Mouse (Mus musculus) midbrain, embryonic 11.5 days (tissue): Measurements from ENCODE around the gene Cpt1b. TPM values are rescaled to one million over a fixed set of nuclear protein-coding genes. Genes with fewer than 3 reads are reported as not detected.

Experiments
- ATAC-seq: fragments of 200-750 bp; cut with Nextera tagmentation; 2 replicates; pipeline ENCODE4 v1.8.0; 2017; ENCODE audit warnings: moderate TSS enrichment, moderate library complexity; ENCODE audit not compliant: low FRiP score
- DNase-seq: peaks from one replicate; pipeline ENCODE4 v3.0.0; 2015; ENCODE audit warnings: low spot score; ENCODE audit errors: missing footprints
- H3K27ac ChIP-seq: fragments of 300-500 bp; sonication (generic); 2 replicates; pipeline ENCODE4 v1.5.1; 2014; ENCODE audit warnings: low read depth, low read length
- H3K27me3 ChIP-seq: fragments of 300-500 bp; sonication (generic); 2 replicates; pipeline ENCODE4 v1.6.1; 2014; ENCODE audit warnings: mild to moderate bottlenecking, low read length, moderate library complexity, mixed read lengths; ENCODE audit not compliant: control insufficient read depth, insufficient read depth
- H3K36me3 ChIP-seq: fragments of 300-500 bp; sonication (generic); 2 replicates; pipeline ENCODE4 v1.6.1; 2014; ENCODE audit warnings: mild to moderate bottlenecking, low read length, moderate library complexity, mixed read lengths; ENCODE audit not compliant: control insufficient read depth, insufficient read depth
- H3K4me1 ChIP-seq: fragments of 300-500 bp; sonication (generic); 2 replicates; pipeline ENCODE4 v1.6.1; 2014; ENCODE audit warnings: low read length; ENCODE audit not compliant: control insufficient read depth, insufficient read depth
- H3K4me2 ChIP-seq: fragments of 300-500 bp; sonication (generic); 2 replicates; pipeline ENCODE4 v1.6.1; 2014; ENCODE audit warnings: mild to moderate bottlenecking, moderate library complexity
- H3K4me3 ChIP-seq: fragments of 300-500 bp; sonication (generic); 2 replicates; pipeline ENCODE4 v1.5.1; 2014; ENCODE audit warnings: low read depth, low read length
- H3K9ac ChIP-seq: fragments of 300-500 bp; sonication (generic); 2 replicates; pipeline ENCODE4 v1.6.1; 2014; ENCODE audit warnings: low read length
- H3K9me3 ChIP-seq: fragments of 300-500 bp; sonication (generic); 2 replicates; pipeline ENCODE4 v1.6.1; 2016; ENCODE audit warnings: low read length; ENCODE audit not compliant: control insufficient read depth
- WGBS: fragments of 180-500 bp; shearing (Covaris S2); extraction: QIAGEN DNeasy Blood & Tissue Kit; methylation state at CpG from one replicate; pipeline ENCODE4 v1.1.7; 2014; 5-methylcytosine and 5-hydroxymethylcytosine counted together
- polyA plus RNA-seq: library from polyadenylated mRNA; unstranded; fragments of >200 nt; fragmentation: Nextera tagmentation; extraction: Ambion mirVana; gene quantifications from 2 replicates; pipeline ENCODE4 v1.2.1, GENCODE M21; 2014

Gene Cpt1b
- polyA plus RNA-seq, 1 experiment from 2014 or later: 0.93 TPM

DNA sequence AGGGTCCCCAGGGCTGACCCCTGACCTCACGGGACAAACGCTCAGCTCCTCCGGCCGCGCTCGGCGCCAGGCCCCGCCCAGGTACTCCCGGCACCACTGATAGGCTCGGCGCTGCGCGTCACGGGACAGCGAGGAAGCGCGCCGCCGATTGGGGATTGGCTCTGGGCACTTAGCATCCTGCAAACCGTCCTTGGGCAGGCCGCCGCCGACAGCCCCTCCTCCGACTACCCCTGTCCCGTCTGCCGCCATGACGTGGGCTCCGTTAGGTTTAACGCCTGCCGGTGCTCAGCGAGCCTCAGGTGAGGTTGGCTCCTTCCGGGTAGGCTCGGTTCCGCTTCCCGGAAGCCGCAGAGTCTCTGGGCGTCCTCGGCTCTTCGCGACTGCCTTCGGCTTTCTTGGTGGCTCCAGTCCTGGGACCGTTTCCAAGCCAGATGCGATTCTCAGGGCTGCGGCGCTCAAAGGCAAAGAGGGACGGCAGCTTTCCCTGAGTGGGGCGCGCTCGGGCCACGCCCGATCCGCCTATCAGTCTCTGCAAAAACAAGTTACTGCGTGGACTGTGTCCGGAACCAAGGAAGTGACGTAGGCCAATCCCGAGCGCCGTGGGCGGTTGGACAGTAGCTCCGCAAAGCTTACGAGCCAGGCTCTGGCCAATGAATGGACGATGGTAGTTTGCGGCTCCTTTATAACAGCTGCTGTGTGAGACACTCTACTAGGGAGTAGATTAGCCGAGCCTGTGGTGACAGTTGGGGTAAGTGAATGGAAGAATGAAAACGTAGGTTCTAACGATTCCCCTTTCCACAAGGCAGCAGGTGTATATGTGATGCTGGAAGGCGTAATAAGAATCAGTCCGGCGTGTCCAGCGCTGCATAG, 3.9 kb upstream of the Cpt1b start, which contains the start of the genes C730034F03Rik, Gm44502 and Chkb:
Gene C730034F03Rik, plus strand, starts transcription at position 238 of the 870 bp plus-strand sequence.
Gene Gm44502, minus strand, starts transcription at position 345 of the 870 bp plus-strand sequence.
Gene Chkb, minus strand, starts transcription at position 557 of the 870 bp plus-strand sequence.
- Histone ChIP-seq H3K36me3 (peaks cover 4% of the 10 kb centered on the region; the same call in 1 of the 2 replicates), H3K9ac (peak within 1 kb of the TSS; percentile 83), H3K4me3 (peak within 1 kb of the TSS; percentile 81), H3K4me2 (peak within 1 kb of the TSS; percentile 90), H3K27me3 (no peaks in the 10 kb centered on the region), H3K9me3 (no peaks in the 10 kb centered on the region), H3K27ac (peak within 1 kb of the TSS; percentile 92), H3K4me1 (peaks cover 10% of the 10 kb centered on the region)
- ATAC-seq: peak; percentile 95
- DNase-seq: peak; percentile 98
- WGBS: under 1% methylated on average over 68 of the region's 70 CpGs

DNA sequence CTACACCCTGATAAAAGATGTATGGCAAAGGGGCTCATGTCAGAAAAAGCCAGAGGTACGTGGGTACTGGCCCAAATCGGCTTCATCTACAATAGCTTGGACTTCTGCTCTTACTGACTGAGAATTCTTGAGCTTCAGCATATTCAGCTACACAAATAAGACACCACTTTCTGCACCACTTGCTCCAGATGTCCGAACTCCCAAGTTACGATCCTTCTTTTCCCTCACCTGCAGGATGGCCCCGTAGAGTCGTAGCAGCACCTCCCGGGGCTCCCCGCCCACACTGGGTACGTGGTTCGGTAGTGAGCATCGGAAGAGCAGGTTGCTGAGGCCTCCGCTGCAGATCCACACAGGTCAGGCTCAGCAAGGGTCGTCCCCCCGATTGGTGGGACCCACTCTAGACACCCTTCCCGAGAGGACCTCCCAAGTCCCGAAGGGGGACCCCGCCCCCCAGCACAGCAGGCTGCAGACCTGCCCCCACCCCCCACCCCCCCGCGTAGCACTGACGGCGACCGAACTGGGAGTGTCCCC, 3.2 kb upstream of the Cpt1b start:
- WGBS: 4% methylated on average over 22 of the region's 22 CpGs
- ATAC-seq (peak; percentile 67), DNase-seq (peak; percentile 90)
- no peaks in the 10 kb centered on the region for H3K9me3 ChIP-seq
- peak overlapping the region; percentile 83 for H3K9ac ChIP-seq
- peaks cover 10% of the 10 kb centered on the region for H3K4me1 ChIP-seq
- H3K27me3 ChIP-seq: no peaks in the 10 kb centered on the region
- H3K27ac ChIP-seq: no peak overlapping the region; the same call in 1 of the 2 replicates
- peak overlapping the region; percentile 90 for H3K4me2 ChIP-seq
- H3K36me3 ChIP-seq: peaks cover 4% of the 10 kb centered on the region; the same call in 1 of the 2 replicates
- peak overlapping the region; percentile 81 for H3K4me3 ChIP-seq

DNA sequence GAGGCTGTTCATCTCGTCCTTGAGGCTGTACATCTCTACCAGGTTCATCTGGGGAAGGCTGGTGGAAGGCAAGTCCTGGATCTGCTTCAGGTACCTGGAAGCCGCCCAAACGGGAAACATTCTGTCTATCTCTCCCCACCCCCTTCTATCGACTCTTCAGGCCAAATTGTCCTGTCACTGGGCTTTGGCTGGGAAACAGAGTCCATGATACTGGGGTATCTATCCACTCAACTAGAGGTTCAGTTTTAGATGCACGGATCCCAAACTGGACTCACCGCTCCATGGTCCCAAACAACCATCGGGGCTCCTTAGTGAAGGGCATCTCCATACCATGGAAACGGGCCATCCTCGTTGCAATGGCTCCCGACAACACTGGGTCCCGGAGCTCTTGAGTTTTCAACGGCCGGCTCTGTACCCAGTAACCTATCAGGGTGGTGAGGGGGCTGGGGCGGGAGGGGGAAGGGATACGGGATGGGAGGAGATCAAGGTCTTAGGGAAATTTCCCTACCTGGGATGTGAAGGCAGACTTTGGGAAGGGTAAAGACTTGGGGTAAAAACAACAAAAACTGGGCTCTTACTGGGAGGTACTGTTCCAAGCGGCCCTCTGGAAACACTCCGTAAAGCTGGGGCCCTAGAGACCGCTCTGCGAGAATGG, 2.6 kb upstream of the Cpt1b start:
- DNase-seq: peak; percentile 77
- Histone ChIP-seq H3K27ac (no peak overlapping the region), H3K9me3 (no peaks in the 10 kb centered on the region), H3K4me2 (peak overlapping the region; percentile 90), H3K4me1 (peaks cover 10% of the 10 kb centered on the region), H3K27me3 (no peaks in the 10 kb centered on the region), H3K36me3 (peaks cover 4% of the 10 kb centered on the region; the same call in 1 of the 2 replicates), H3K4me3 (peak overlapping the region; percentile 81), H3K9ac (peak overlapping the region; percentile 83; the same call in 1 of the 2 replicates)
- WGBS: 86% methylated on average over 19 of the region's 19 CpGs
- ATAC-seq: no peak

DNA sequence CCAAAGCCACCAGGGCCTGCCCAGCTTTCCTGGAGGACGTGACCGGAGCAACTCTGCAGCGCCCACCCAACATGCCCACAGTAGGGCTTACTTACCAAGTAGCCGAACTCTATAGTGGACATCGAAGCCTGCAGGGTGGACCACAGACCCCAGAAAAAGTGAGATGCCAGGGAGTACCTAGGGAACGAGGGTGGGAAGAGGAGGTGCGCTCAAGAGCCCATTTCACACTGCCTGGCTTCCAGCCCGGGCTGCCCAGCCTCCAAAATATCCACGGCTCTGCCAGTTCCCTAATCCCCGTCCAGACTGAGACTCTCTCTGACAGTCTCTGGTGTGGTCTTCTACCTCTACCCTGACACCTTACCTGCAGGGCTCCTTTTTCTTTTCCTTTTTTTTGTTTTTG, 1.1 kb upstream of the Cpt1b start:
- H3K36me3 ChIP-seq: peaks cover 4% of the 10 kb centered on the region; the same call in 1 of the 2 replicates
- H3K9ac ChIP-seq: no peak overlapping the region
- no peak for DNase-seq
- H3K4me3 ChIP-seq: no peak overlapping the region
- H3K4me2 ChIP-seq: no peak overlapping the region
- H3K9me3 ChIP-seq: no peaks in the 10 kb centered on the region
- H3K4me1 ChIP-seq: peaks cover 10% of the 10 kb centered on the region
- ATAC-seq: no peak
- H3K27ac ChIP-seq: no peak overlapping the region
- 89% methylated on average over 10 of the region's 10 CpGs for WGBS
- no peaks in the 10 kb centered on the region for H3K27me3 ChIP-seq

DNA sequence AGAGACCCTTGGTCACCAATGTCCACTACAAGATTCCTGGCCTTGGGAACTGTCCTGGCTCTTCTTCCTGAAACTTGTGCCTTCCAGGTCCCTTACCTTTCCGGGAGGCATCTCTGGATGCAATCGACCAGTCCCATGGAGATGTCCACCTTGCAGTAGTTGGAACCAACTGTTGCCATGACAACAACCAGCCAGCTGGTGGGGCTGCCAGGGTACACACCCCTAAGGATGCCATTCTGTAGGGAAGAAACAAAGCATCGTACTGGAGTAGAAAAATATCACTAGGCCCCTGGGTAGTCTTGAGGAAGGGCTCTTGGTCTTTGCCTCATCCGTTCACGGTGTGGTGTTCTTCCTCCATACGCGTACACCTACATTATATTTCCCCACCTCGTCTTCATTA, 1.0 kb downstream of the Cpt1b start:
- Histone ChIP-seq H3K4me1 (peaks cover 6% of the 10 kb centered on the region), H3K27me3 (no peaks in the 10 kb centered on the region), H3K4me3 (no peak overlapping the region), H3K9ac (no peak overlapping the region), H3K36me3 (peaks cover 7% of the 10 kb centered on the region; the same call in 1 of the 2 replicates), H3K9me3 (no peaks in the 10 kb centered on the region), H3K27ac (no peak overlapping the region), H3K4me2 (no peak overlapping the region)
- ATAC-seq (no peak), DNase-seq (no peak)
- WGBS: 86% methylated on average over 8 of the region's 8 CpGs

DNA sequence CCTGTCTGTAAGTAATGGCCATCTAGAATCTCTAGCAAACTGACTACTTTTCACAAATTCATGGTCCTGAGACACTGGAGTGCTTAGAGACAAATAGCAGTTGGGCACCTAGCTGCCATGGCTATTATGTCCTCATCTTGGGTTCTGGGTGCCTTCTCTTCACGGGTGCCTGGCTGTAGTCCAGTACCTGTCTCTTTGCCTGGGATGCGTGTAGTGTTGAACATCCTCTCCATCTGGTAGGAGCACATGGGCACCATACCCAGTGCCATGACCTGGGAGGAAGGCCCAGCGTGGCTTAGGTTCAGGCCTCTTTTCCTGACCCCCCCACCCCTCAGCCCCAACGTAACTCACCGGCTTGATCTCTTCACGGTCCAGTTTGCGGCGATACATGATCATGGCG, 3.7 kb downstream of the Cpt1b start:
- Histone ChIP-seq H3K27me3 (no peaks in the 10 kb centered on the region), H3K4me2 (no peak overlapping the region), H3K9ac (no peak overlapping the region), H3K4me1 (no peaks in the 10 kb centered on the region), H3K9me3 (no peaks in the 10 kb centered on the region), H3K27ac (no peak overlapping the region), H3K36me3 (peaks cover 7% of the 10 kb centered on the region; the same call in 1 of the 2 replicates), H3K4me3 (no peak overlapping the region)
- DNase-seq (no peak), ATAC-seq (no peak)
- WGBS: 93% methylated on average over 9 of the region's 9 CpGs

DNA sequence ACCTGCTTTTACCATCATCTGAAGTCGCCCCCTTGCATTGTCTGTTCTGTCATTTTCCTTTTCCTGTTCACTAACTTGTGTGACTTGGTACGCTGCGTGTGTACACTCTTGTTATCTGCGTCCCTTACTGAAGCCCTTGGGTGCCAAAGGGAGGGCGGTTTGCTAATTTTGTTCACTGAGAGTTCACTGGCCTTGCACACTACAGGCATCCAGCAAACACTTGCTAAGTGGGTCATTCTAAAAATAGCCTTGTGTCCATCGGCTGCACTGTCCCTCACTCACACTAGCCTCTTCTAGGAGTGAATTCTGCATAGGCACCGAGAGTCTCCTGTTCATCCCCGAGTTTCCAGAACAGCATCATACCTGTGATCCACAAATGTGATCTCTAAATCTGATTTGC, 10.4 kb downstream of the Cpt1b start:
- H3K4me3 ChIP-seq: no peak overlapping the region
- DNase-seq (peak; percentile 47), ATAC-seq (no peak)
- no peak overlapping the region for H3K27ac ChIP-seq
- 92% methylated on average over 8 of the region's 8 CpGs for WGBS
- no peaks in the 10 kb centered on the region for H3K27me3 ChIP-seq
- no peaks in the 10 kb centered on the region for H3K4me1 ChIP-seq
- H3K9ac ChIP-seq: no peak overlapping the region
- no peak overlapping the region for H3K4me2 ChIP-seq
- H3K9me3 ChIP-seq: no peaks in the 10 kb centered on the region
- H3K36me3 ChIP-seq: peaks cover under 1% of the 10 kb centered on the region; the same call in 1 of the 2 replicates

DNA sequence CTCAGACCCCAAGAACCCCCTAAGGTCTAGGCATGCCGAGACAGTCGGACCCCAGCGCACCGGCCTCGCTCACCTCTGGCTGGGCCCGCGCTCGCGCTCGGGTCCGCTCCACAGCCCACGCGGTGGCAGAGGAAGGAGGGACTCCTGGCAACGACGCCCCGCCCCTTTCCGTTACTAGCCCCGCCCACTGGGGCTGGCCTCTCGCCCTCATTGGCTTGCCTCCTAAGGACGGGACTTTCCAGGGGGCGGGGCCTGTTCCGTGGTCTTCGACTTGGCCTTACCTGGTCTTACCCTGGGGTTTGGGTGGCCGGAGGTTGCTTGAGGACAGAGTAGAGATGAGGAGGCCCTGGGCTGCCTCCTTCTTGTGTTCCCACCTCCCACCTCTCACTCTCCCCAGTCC, 15.5 kb downstream of the Cpt1b start, which contains the start of gene Syce3:
Gene Syce3, minus strand, starts transcription at position 386 of the 400 bp plus-strand sequence.
- no peak within 1 kb of the TSS for H3K9ac ChIP-seq
- DNase-seq (peak; percentile 49), ATAC-seq (no peak)
- no peaks in the 10 kb centered on the region for H3K9me3 ChIP-seq
- 83% methylated on average over 16 of the region's 24 CpGs for WGBS
- H3K4me1 ChIP-seq: no peaks in the 10 kb centered on the region
- H3K27me3 ChIP-seq: no peaks in the 10 kb centered on the region
- no peak within 1 kb of the TSS for H3K4me3 ChIP-seq
- no peak within 1 kb of the TSS for H3K27ac ChIP-seq
- H3K4me2 ChIP-seq: no peak within 1 kb of the TSS
- no peaks in the 10 kb centered on the region for H3K36me3 ChIP-seq
